Mouse (Mus musculus) naive thymus-derived CD4-positive, alpha-beta T cell, adult 5 months (primary cell): ENCODE data around the gene Gm21812. TPM values are rescaled to one million over a fixed set of nuclear protein-coding genes. Genes with fewer than 3 reads are reported as not detected.

Experiments
- polyA plus RNA-seq: library from polyadenylated mRNA; unstranded; fragments of 100-300 nt; shearing (Covaris generic); gene quantifications from one replicate; pipeline ENCODE4 v1.2.1, GENCODE M21; 2017

Gene Gm21812
- not detected for polyA plus RNA-seq

DNA sequence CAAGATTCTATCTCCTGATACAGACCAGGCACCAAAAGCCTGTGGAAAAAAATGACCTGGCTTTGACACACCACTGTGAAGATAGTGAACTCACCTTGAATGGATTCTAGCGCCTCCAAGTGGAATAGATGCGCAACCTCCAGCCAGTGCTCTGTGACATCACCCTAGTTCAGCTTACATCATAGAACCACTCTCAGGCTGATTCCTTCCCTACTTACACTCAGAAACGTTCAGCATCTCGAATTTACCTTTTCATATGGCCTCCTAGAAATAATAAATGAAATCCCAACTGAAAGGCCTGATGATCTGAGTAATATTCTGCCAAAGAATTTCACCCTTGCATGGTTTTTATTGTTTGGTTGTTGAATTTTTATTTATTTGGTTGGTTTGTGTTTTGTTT is at the start of gene Gm21812:
Gm21812 (minus strand) TSS at position 101 of the 400 bp plus-strand sequence.

Other genes starting within 250 kb of the Gm21812 start
- not detected for gene Gm21292, start 213.3 kb downstream of the Gm21812 start, polyA plus RNA-seq
- gene Gm21721, start 145.0 kb downstream of the Gm21812 start, polyA plus RNA-seq = not detected
- not detected for gene Gm21874, start 69.0 kb upstream of the Gm21812 start, polyA plus RNA-seq